Mouse (Mus musculus) embryo, embryonic 10.5 days (tissue): Measurements from ENCODE around the gene Gm48552.

Source experiments
- DNase-seq: peaks from one replicate; pipeline ENCODE4 v3.0.0-alpha.2; 2015; ENCODE audit warnings: low spot score

Gm48552 gene

GRCm38 (mm10) chr10:81431526-81432168 lies 42.8 kb downstream of the Gm48552 start:
- DNase-seq, result no peak

GRCm38 (mm10) chr10:81432169-81432867 lies 43.5 kb downstream of the Gm48552 start:
- no peak for DNase-seq

- peak; percentile 94 for DNase-seq
Measured at GRCm38 (mm10) chr10:81432868-81433262, 44.1 kb downstream of the Gm48552 start.

GRCm38 (mm10) chr10:81433541-81434289 lies 44.9 kb downstream of the Gm48552 start:
- no peak for DNase-seq

- DNase-seq, result no peak
Measured at GRCm38 (mm10) chr10:81434361-81435263, 45.8 kb downstream of the Gm48552 start.

- DNase-seq, result no peak
Measured at GRCm38 (mm10) chr10:81435436-81435835, 46.6 kb downstream of the Gm48552 start.
